Mouse (Mus musculus) urinary bladder, postnatal 10 days (tissue): ENCODE measurements around the gene Fjx1.

ENCODE experiments used
- DNase-seq: peaks from one replicate; pipeline ENCODE4 v3.0.0; 2022; ENCODE audit warnings: low spot score

The Fjx1 gene

GRCm38 (mm10) chr2:102426434-102426833 is 25.9 kb downstream of the Fjx1 start:
- DNase-seq: no peak

- DNase-seq: no peak
Observed at GRCm38 (mm10) chr2:102416149-102416743, 36.1 kb downstream of the Fjx1 start.

DNA sequence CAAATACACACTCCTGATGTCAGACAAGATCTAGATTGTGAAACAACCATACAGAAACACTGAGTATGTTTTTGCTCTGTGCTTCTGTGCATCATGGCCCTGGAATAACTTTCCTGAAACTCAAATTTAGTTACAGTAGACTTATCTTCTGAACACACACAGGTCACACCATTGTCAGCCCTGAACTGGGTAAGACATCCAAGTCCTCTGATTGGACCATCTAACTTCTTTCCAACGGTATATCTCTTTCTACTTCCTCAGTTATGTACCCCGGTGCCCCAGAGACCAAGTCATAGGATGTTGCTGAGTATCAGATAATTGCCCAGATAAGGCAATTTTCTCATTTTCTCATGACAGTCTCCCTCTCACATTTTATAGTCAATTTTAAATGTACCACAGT is 39.6 kb downstream of the Fjx1 start:
- DNase-seq: no peak

DNA sequence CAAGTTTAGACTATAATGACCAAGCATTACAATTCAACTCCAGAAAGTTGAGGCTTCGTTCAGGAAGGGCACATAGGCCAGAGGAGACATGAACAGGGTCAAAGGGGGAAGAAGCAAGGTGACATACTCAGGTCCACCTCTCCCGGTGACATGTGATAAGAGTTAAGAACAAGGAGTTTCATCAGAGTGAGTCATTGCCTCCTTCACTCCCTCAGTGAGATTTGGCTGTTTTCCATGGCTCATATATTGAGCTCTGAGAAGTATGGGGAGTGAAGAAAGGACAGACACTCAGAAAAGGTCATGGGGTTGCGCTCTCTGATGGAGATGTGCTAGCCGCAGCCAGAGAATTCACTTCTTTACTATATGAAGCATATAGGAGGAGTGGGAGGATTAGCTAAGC is 41.7 kb downstream of the Fjx1 start:
- DNase-seq: no peak

GRCm38 (mm10) chr2:102409741-102410140 is 42.6 kb downstream of the Fjx1 start:
- no peak for DNase-seq

DNA sequence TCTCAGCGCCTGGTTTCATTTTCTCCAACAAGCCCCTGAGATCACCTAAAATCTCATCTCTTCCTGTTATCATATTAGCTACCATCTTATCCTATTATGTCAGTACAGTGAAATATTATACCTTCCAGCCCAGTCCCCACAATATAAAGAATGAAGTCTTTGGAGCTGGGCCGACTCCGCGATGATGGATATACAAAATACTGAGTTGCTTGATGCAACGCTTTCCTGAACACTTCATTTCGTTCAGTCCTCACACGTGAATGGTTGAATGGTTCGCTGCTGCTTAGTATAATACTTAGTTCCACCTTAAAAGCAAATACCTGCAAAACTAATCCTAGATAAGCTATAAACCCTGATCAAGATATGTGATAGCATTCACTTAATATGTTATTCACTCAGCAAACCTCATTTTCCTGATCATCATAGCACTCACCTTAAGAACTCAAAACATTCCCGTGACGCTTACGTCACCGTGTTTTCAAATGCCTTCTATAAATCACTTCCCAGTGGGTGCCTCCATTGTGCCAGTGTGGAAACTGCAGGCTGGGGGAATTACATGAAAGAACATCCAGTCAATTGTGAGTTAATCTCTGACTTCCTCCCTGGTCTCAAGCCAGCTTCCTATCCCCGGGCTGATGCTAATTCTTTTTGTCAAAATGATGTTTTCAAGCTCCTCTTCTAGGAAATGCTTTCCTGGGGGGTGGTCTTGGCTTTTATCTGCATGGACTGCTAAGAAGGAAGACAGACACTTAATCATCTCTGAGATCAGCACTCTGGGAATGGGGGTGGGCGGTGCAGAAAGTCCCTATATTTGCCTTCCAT is 44.7 kb downstream of the Fjx1 start, which contains the start of gene Trim44:
Gene Trim44, minus strand, starts transcription at position 466 of the 822 bp plus-strand sequence.
- no peak for DNase-seq

DNA sequence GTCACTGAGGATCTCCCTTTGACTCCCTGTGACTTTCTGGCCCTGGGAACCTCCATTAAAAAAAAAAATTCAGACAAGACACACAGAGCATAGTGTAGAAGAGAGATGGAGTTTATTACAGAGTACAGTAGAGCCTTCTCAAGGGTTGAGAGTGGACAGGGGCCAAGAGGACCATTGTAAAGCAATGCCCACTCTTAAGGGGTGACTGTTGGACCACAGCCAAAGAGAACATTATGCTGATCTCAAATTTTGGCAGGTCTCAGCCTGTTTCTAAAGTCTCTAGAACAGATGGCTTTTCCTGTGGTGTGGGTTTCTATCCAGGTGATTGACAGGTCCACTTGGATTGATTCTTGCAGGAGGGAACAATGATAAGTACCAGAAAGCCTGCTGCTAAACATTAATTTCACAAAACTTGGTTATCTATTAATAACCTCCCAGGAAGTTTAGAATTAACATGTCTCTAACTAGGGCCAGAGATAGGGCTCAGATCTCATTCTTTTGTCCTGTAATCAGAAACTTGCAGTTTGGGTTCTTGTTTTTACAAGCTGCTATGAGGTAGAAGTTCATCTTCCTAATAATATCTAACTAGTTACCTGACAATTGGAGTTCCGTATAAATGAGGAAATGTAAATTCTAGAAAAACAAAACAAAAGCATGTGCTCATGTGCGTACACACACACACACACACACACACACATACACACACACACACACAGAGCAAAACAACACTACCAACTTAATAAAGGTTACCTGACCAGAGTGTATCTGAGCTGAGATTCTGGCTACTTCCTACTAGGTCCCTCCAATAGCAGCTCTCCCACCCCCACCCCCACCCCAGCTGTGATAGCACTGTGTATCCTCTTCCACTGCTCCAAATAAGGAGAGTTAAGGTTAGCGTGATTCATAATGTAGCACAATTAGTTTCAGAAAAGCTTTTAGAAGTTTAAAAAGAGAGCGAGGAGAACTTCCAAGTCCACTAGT is 45.7 kb downstream of the Fjx1 start:
- DNase-seq: no peak

GRCm38 (mm10) chr2:102403982-102404381 is 48.3 kb downstream of the Fjx1 start:
- no peak for DNase-seq

DNA sequence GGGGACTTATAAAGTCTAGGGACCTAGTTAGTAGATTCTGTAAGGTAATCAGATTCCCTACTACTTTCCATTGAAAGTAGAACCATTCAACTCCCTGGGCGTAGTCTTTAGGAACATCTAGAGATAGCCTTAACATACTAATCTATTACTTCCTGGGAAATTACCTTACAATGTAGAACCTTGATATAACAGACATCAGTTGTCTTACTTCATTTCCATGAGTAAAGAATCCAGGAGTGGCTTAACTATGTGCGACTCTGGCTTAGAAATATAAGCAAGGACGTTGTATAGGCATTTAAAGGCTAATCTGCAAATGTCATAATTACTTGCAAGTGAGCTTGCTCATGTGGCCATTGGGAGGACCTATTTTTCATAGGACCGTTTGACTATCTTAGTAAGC is 49.0 kb downstream of the Fjx1 start:
- no peak for DNase-seq

- DNase-seq: no peak
Observed at GRCm38 (mm10) chr2:102401352-102401692, 51.0 kb downstream of the Fjx1 start.

- DNase-seq: peak; percentile 36
Observed at GRCm38 (mm10) chr2:102400605-102401351, 51.5 kb downstream of the Fjx1 start.

GRCm38 (mm10) chr2:102399864-102400604 is 52.3 kb downstream of the Fjx1 start:
- no peak for DNase-seq
